ENCODE assay signal across 16 mouse cellular contexts in genomic region chr4:98857037-98857648, GRCm38 (mm10). TPM values are rescaled to one million over a fixed set of nuclear protein-coding genes. Genes with fewer than 3 reads are reported as not detected.
DNase-seq lines count a peak whose midpoint lies in the region; ATAC-seq and TF ChIP-seq lines count a peak whose summit lies in the region.
"Had no signal": no experiment of that assay in that cellular context is flagged by ENCODE, and none has a peak within 500 bp of the region (broad histone marks: within the 10 kb centered on the region; RNA-seq: fewer than 3 reads in every experiment).

No protein-coding gene starts in this region.

- no peak overlapping the region for H3K9ac ChIP-seq in heart, embryonic 15.5 days
- no peak overlapping the region; the same call in 1 of the 2 replicates for H3K9ac ChIP-seq in ES-E14 (ENCODE audit: insufficient read depth, low read depth, low read length, poor library complexity, severe bottlenecking)
- no peak overlapping the region for H3K9ac ChIP-seq in intestine, embryonic 14.5 days (ENCODE audit: low read length)
- H3K9ac ChIP-seq: neural tube, embryonic 15.5 days had no signal

- intact Hi-C loops in heart, postnatal 36 days (cut with DNase I) = no loop called here

- no peaks in the 10 kb centered on the region for H3K36me3 ChIP-seq in heart, embryonic 15.5 days
- no peaks in the 10 kb centered on the region for H3K36me3 ChIP-seq in ES-E14 (ENCODE audit: control insufficient read depth, insufficient read depth, low read length, poor library complexity, severe bottlenecking)
- no peaks in the 10 kb centered on the region for H3K36me3 ChIP-seq in intestine, embryonic 14.5 days (ENCODE audit: control insufficient read depth, insufficient read depth, low read length)
- H3K36me3 ChIP-seq: neural tube, embryonic 15.5 days had no signal

- H3K4me3 ChIP-seq in heart, embryonic 15.5 days = no peak overlapping the region
- H3K4me3 ChIP-seq in ES-E14 (ENCODE audit: insufficient read depth in 1 of 2, low read depth in 1 of 2, low read length in 2 of 2, poor library complexity in 1 of 2, severe bottlenecking in 1 of 2) = no peak overlapping the region
- no peak overlapping the region for H3K4me3 ChIP-seq in intestine, embryonic 14.5 days (ENCODE audit: low read depth, low read length)
- H3K4me3 ChIP-seq: left cerebral cortex, adult 2 months; neural tube, embryonic 15.5 days had no signal

- ATAC-seq in heart, embryonic 15.5 days (replicated peaks; ENCODE audit: insufficient number of reproducible peaks, insufficient read depth, low FRiP score, low read depth) = peak; percentile 68; the same call in 1 of the 2 replicates
- ATAC-seq in intestine, embryonic 14.5 days (replicated peaks; ENCODE audit: low FRiP score, low TSS enrichment, low read depth) = no peak
- ATAC-seq in frontal cortex, adult (ENCODE audit: low TSS enrichment) = no peak
- ATAC-seq: forebrain, embryonic 16.5 days had no signal

- no peaks in the 10 kb centered on the region for H3K27me3 ChIP-seq in heart, embryonic 15.5 days
- no peaks in the 10 kb centered on the region for H3K27me3 ChIP-seq in intestine, embryonic 14.5 days (replicated peaks; ENCODE audit: control insufficient read depth, insufficient read depth, low read length)
- H3K27me3 ChIP-seq: neural tube, embryonic 15.5 days had no signal

- peak overlapping the region; percentile 22 for H3K4me2 ChIP-seq in heart, embryonic 15.5 days
- no peak overlapping the region for H3K4me2 ChIP-seq in intestine, embryonic 14.5 days (ENCODE audit: low read length)
- H3K4me2 ChIP-seq: neural tube, embryonic 15.5 days had no signal

- in situ Hi-C loops in ES-E14 (cut with MboI; ENCODE audit: low sequenced_read_pairs in 2 of 2, unreplicated experiment in 2 of 2) = no loop called here

- DNase-seq in cerebellum, postnatal 10 days = peak; percentile 39 to 54
- DNase-seq in cerebellum, adult 11-12 months = no peak
- DNase-seq in heart, postnatal 36 days = no peak
- DNase-seq in ES-E14 (ENCODE audit: low read depth, low spot score) = no peak
- no peak for DNase-seq in intestine, embryonic 14.5 days (ENCODE audit: low spot score)
- no peak for DNase-seq in right cerebral cortex, postnatal 36 days (ENCODE audit: low spot score in 2 of 2)
- DNase-seq: thymus, postnatal 25 days had no signal

- H3K4me1 ChIP-seq in heart, embryonic 15.5 days (replicated peaks) = peaks cover 9% of the 10 kb centered on the region
- H3K4me1 ChIP-seq in ES-E14 (ENCODE audit: control insufficient read depth in 2 of 2, insufficient read depth in 2 of 2, low read length in 2 of 2, poor library complexity in 1 of 2) = peaks cover 4 to 6% of the 10 kb centered on the region in 2 experiments; a peak in 3 of 4 replicates
- H3K4me1 ChIP-seq in intestine, embryonic 14.5 days (replicated peaks; ENCODE audit: control insufficient read depth, insufficient read depth, low read length) = peaks cover 6% of the 10 kb centered on the region
- H3K4me1 ChIP-seq: neural tube, embryonic 15.5 days had no signal

- no peaks in the 10 kb centered on the region for H3K9me3 ChIP-seq in heart, embryonic 15.5 days (replicated peaks)
- H3K9me3 ChIP-seq in ES-E14 (ENCODE audit: control insufficient read depth, insufficient read depth, low read depth, low read length) = no peaks in the 10 kb centered on the region
- peaks cover 9% of the 10 kb centered on the region; the same call in 1 of the 2 replicates for H3K9me3 ChIP-seq in intestine, embryonic 14.5 days (ENCODE audit: control insufficient read depth, low read length)

- peak overlapping the region; percentile 65 for H3K27ac ChIP-seq in heart, embryonic 15.5 days
- H3K27ac ChIP-seq in ES-E14 (ENCODE audit: insufficient read depth, low read depth, low read length, poor library complexity, severe bottlenecking) = peak overlapping the region; percentile 14; the same call in 1 of the 2 replicates
- peak overlapping the region; percentile 25; the same call in 1 of the 2 replicates for H3K27ac ChIP-seq in intestine, embryonic 14.5 days (ENCODE audit: low read depth)
- H3K27ac ChIP-seq: left cerebral cortex, adult 2 months; neural tube, embryonic 15.5 days had no signal

- 35% methylated on average over 11 of the region's 11 CpGs for WGBS in heart, embryonic 15.5 days
- 67% methylated on average over 11 of the region's 11 CpGs for WGBS in intestine, embryonic 14.5 days

TF ChIP-seq in ES-E14, 5 proteins besides CTCF, POLR2A, EP300 and RAD21:
- TF ChIP-seq MAFK (IDR thresholded peaks at IDR 0.05; ENCODE audit: insufficient read depth, low read depth, low read length) (no peak), HCFC1 (IDR thresholded peaks at IDR 0.05; ENCODE audit: borderline replicate concordance, insufficient read depth, low read length) (no peak), ZC3H11A (IDR thresholded peaks at IDR 0.05; ENCODE audit: borderline replicate concordance, low read depth, low read length) (no peak), ZNF384 (IDR thresholded peaks at IDR 0.05; ENCODE audit: low read depth, low read length) (no peak), CHD2 (IDR thresholded peaks at IDR 0.05; ENCODE audit: low read depth, low read length) (no peak)
TF ChIP-seq in ES-E14: peak in this region for 0.

RNA-seq across cellular contexts. Expression of gene I0C0044D17Rik, which starts 33.5 kb away (rescaled TPM):
- polyA plus RNA-seq in heart, embryonic 15.5 days (2015; fragmentation: Nextera tagmentation; extraction: Ambion mirVana) = not detected in 2 replicates
- not detected for total RNA-seq in heart, postnatal 36 days (2021)
- 0.13 TPM in 1 of 2 replicates, not detected in the other for total RNA-seq in ES-E14 (2012; rRNA removed)
- polyA plus RNA-seq in intestine, embryonic 14.5 days (2014; fragmentation: Nextera tagmentation; extraction: Ambion mirVana) = not detected in 2 replicates
- total RNA-seq: left cerebral cortex, adult 2 months; megakaryocyte progenitor cell, adult 5-6 weeks; MEL had no signal
- polyA plus RNA-seq: forebrain, embryonic 16.5 days; large intestine, adult 2 months; liver, embryonic 16.5 days; neural tube, embryonic 15.5 days had no signal

RNA-seq across cellular contexts. Expression of gene Kank4, which starts 39.8 kb away (rescaled TPM):
- 0.59 and 0.66 TPM in 2 replicates for polyA plus RNA-seq in heart, embryonic 15.5 days (2015; fragmentation: Nextera tagmentation; extraction: Ambion mirVana)
- total RNA-seq in heart, postnatal 36 days (2021) = under 1 TPM; 0.35 to 0.86 TPM
- 4.0 and 5.4 TPM in 2 replicates for total RNA-seq in ES-E14 (2012; rRNA removed)
- 2.9 and 3.3 TPM in 2 replicates for polyA plus RNA-seq in intestine, embryonic 14.5 days (2014; fragmentation: Nextera tagmentation; extraction: Ambion mirVana)
- total RNA-seq: MEL had no signal

Comparison
In these comparisons a context has a peak if more than half of its experiments do, and no peak if none do; other contexts are left out.
1. DNase-seq: peak in cerebellum, postnatal 10 days (2 of 2); none in cerebellum, adult 11-12 months (single experiment), heart, postnatal 36 days (0 of 2), ES-E14 (single experiment), intestine, embryonic 14.5 days (single experiment) and right cerebral cortex, postnatal 36 days (0 of 2).
2. H3K27ac ChIP-seq: peak in every context shown above with its lines; median percentile 65 in heart, embryonic 15.5 days; 25 in intestine, embryonic 14.5 days; 14 in ES-E14.